Mouse (Mus musculus) liver, postnatal 0 days (tissue): ENCODE results near the gene Ces2b. TPM values are rescaled to one million over a fixed set of nuclear protein-coding genes. Genes with fewer than 3 reads are reported as not detected.
"Not testable (repeated sequence)": the region's sequence is repeated elsewhere in the genome, so short reads cannot be mapped to it uniquely, and the experiment has no call there.

Experiments
- ATAC-seq: fragments of 200-750 bp; cut with Nextera tagmentation; 2 replicates; pipeline ENCODE4 v1.8.0; 2017; ENCODE audit warnings: mild to moderate bottlenecking, moderate library complexity
- DNase-seq: peaks from one replicate; pipeline ENCODE4 v3.0.0-alpha.2; 2016
- H3K27ac ChIP-seq: fragments of 300-500 bp; sonication (generic); 2 replicates; pipeline ENCODE4 v1.5.1; 2014; ENCODE audit warnings: antibody characterized with exemption, moderate library complexity, mild to moderate bottlenecking, low read depth
- H3K27me3 ChIP-seq: fragments of 300-500 bp; sonication (generic); 2 replicates; pipeline ENCODE4 v1.6.1; 2014; ENCODE audit warnings: low read length, control low read depth, mixed read lengths; ENCODE audit not compliant: insufficient read depth
- H3K36me3 ChIP-seq: fragments of 300-500 bp; sonication (generic); replicated peaks from 2 replicates; pipeline ENCODE4 v1.6.1; 2014; ENCODE audit warnings: mild to moderate bottlenecking, control low read depth, low read length, moderate library complexity, mixed read lengths; ENCODE audit not compliant: insufficient read depth
- H3K4me1 ChIP-seq: fragments of 300-500 bp; sonication (generic); 2 replicates; pipeline ENCODE4 v1.6.1; 2014; ENCODE audit warnings: antibody characterized with exemption, mild to moderate bottlenecking, control low read depth; ENCODE audit not compliant: insufficient read depth
- H3K4me2 ChIP-seq: fragments of 300-500 bp; sonication (generic); 2 replicates; pipeline ENCODE4 v1.6.1; 2014; ENCODE audit warnings: low read depth, mild to moderate bottlenecking, low read length, moderate library complexity, mixed read lengths
- H3K4me3 ChIP-seq: fragments of 300-500 bp; sonication (generic); 2 replicates; pipeline ENCODE4 v1.5.1; 2014; ENCODE audit warnings: low read depth, low read length
- H3K9ac ChIP-seq: fragments of 300-500 bp; sonication (generic); replicated peaks from 2 replicates; pipeline ENCODE4 v1.6.1; 2014; ENCODE audit warnings: mild to moderate bottlenecking, moderate library complexity
- H3K9me3 ChIP-seq: fragments of 300-500 bp; sonication (generic); 2 replicates; pipeline ENCODE4 v1.6.1; 2016; ENCODE audit warnings: mild to moderate bottlenecking, control low read depth, low read length, mixed read lengths
- CTCF ChIP-seq: sonication (generic); IDR thresholded peaks from 2 replicates; pipeline ENCODE4 v1.5.1; 2016; ENCODE audit warnings: antibody characterized with exemption, low read depth
- EP300 ChIP-seq: IDR thresholded peaks from 2 replicates; pipeline ENCODE4 v1.6.1; 2016; ENCODE audit warnings: antibody characterized with exemption, low read depth, mild to moderate bottlenecking
- WGBS: fragments of 180-500 bp; shearing (Covaris S2); extraction: QIAGEN DNeasy Blood & Tissue Kit; methylation state at CpG from one replicate; pipeline ENCODE4 v1.1.7; 2014; ENCODE audit not compliant: insufficient replicate concordance; 5-methylcytosine and 5-hydroxymethylcytosine counted together
- polyA plus RNA-seq: library from polyadenylated mRNA; unstranded; fragments of >200 nt; fragmentation: Nextera tagmentation; extraction: Ambion mirVana; gene quantifications from 2 replicates; pipeline ENCODE4 v1.2.1, GENCODE M21; 2015

Gene Ces2b
- polyA plus RNA-seq, 1 experiment from 2014 or later, result 0.19 TPM

- Histone ChIP-seq H3K27me3 (no peaks in the 10 kb centered on the region), H3K9me3 (no peaks in the 10 kb centered on the region), H3K4me2 (no peak overlapping the region), H3K4me3 (no peak overlapping the region), H3K27ac (no peak overlapping the region), H3K36me3 (no peaks in the 10 kb centered on the region), H3K4me1 (no peaks in the 10 kb centered on the region), H3K9ac (no peak overlapping the region)
- no peak for ATAC-seq
- TF ChIP-seq CTCF (no peak), EP300 (no peak)
- 54% methylated on average over 4 of the region's 4 CpGs for WGBS
- no peak for DNase-seq
These were observed 16.5 kb downstream of the Ces2b start for GRCm38 (mm10) chr8:104847741-104848462.

GRCm38 (mm10) chr8:104866844-104867531 is 35.6 kb downstream of the Ces2b start:
- DNase-seq, H3K9me3 ChIP-seq, H3K36me3 ChIP-seq, H3K27ac ChIP-seq, H3K27me3 ChIP-seq, H3K4me1 ChIP-seq, H3K4me3 ChIP-seq, H3K4me2 ChIP-seq, H3K9ac ChIP-seq: not testable (repeated sequence)
- WGBS, result no CpG with 5 or more reads among the region's 4 CpGs
- peak; percentile 50; the same call in 1 of the 2 replicates for ATAC-seq

GRCm38 (mm10) chr8:104868876-104869275 is 37.5 kb downstream of the Ces2b start:
- not testable (repeated sequence) for H3K27ac ChIP-seq, H3K27me3 ChIP-seq, H3K4me2 ChIP-seq, H3K9ac ChIP-seq, H3K9me3 ChIP-seq, H3K4me3 ChIP-seq, H3K4me1 ChIP-seq, DNase-seq, H3K36me3 ChIP-seq
- no CpG with 5 or more reads among the region's 2 CpGs for WGBS
- ATAC-seq, result peak; percentile 55; the same call in 1 of the 2 replicates

- not testable (repeated sequence) for H3K4me3 ChIP-seq, H3K4me2 ChIP-seq, H3K27me3 ChIP-seq, H3K9ac ChIP-seq, H3K9me3 ChIP-seq, H3K27ac ChIP-seq, H3K36me3 ChIP-seq, H3K4me1 ChIP-seq, DNase-seq
- WGBS, result no CpG with 5 or more reads among the region's 4 CpGs
- ATAC-seq, result peak; percentile 48; the same call in 1 of the 2 replicates
These were observed 55.0 kb downstream of the Ces2b start for GRCm38 (mm10) chr8:104886223-104886926.

Other genes starting within 250 kb of the Ces2b start
- 10.0 and 10.1 TPM in 2 replicates for gene Pdp2, start 240.1 kb upstream of the Ces2b start, polyA plus RNA-seq
- gene Cdh16, start 207.2 kb upstream of the Ces2b start, polyA plus RNA-seq, result 0.06 and 0.44 TPM in 2 replicates
- 0.49 and 0.63 TPM in 2 replicates for gene Rrad, start 200.2 kb upstream of the Ces2b start, polyA plus RNA-seq
- gene Ciao2b, start 189.6 kb upstream of the Ces2b start, polyA plus RNA-seq, result 32.0 and 34.9 TPM in 2 replicates
- gene Ces2a, start 97.6 kb upstream of the Ces2b start, polyA plus RNA-seq, result 150 and 159 TPM in 2 replicates
- 1.9 TPM in 2 replicates for gene Ces2c, start 15.5 kb downstream of the Ces2b start, polyA plus RNA-seq
- gene Ces2e, start 94.7 kb downstream of the Ces2b start, polyA plus RNA-seq, result 13.5 and 14.6 TPM in 2 replicates
- not detected in 2 replicates for gene Ces2f, start 115.8 kb downstream of the Ces2b start, polyA plus RNA-seq
- gene Ces2g, start 130.1 kb downstream of the Ces2b start, polyA plus RNA-seq, result 12.0 and 13.1 TPM in 2 replicates
- not detected in 2 replicates for gene Ces2h, start 169.3 kb downstream of the Ces2b start, polyA plus RNA-seq
- gene Ces3a, start 217.0 kb downstream of the Ces2b start, polyA plus RNA-seq, result 97.8 and 102 TPM in 2 replicates